8 mouse cellular contexts compared by ENCODE assay signal in genomic region chr4:97775059-97775458, GRCm38 (mm10). TPM values are rescaled to one million over a fixed set of nuclear protein-coding genes. Genes with fewer than 3 reads are reported as not detected.
A peak's percentile ranks its signal among the peaks of the same experiment; 100 is the strongest.
DNase-seq lines count a peak whose midpoint lies in the region; ATAC-seq and TF ChIP-seq lines count a peak whose summit lies in the region.

No protein-coding gene starts in this region.

- no peak overlapping the region for H3K4me3 ChIP-seq in thymus, adult 2 months (ENCODE audit: control insufficient read depth, insufficient read depth, low read length)
- peak overlapping the region; percentile 91 for H3K4me3 ChIP-seq in embryonic facial prominence, embryonic 14.5 days (ENCODE audit: low read depth, low read length)
- H3K4me3 ChIP-seq in heart, embryonic 13.5 days, result peak overlapping the region; percentile 97
- peak overlapping the region; percentile 21 for H3K4me3 ChIP-seq in kidney, embryonic 16.5 days (ENCODE audit: low read length)
- peak overlapping the region; percentile 96 for H3K4me3 ChIP-seq in lung, embryonic 14.5 days (ENCODE audit: low read depth, low read length)

- TF ChIP-seq POLR2A in thymus, adult 2 months (IDR thresholded peaks at IDR 0.05; ENCODE audit: control insufficient read depth, extremely low read depth, insufficient read depth, low read length, poor library complexity), result no peak

- peaks cover 14% of the 10 kb centered on the region for H3K27me3 ChIP-seq in thymus, adult 2 months (ENCODE audit: control insufficient read depth, insufficient read depth, low read length)
- H3K27me3 ChIP-seq in embryonic facial prominence, embryonic 14.5 days (replicated peaks; ENCODE audit: control insufficient read depth, insufficient read depth, low read length), result no peaks in the 10 kb centered on the region
- no peaks in the 10 kb centered on the region for H3K27me3 ChIP-seq in heart, embryonic 13.5 days (replicated peaks)
- peaks cover 19% of the 10 kb centered on the region for H3K27me3 ChIP-seq in kidney, embryonic 16.5 days (ENCODE audit: insufficient read depth, low read length)
- H3K27me3 ChIP-seq in lung, embryonic 14.5 days (ENCODE audit: insufficient read depth, low read length), result no peaks in the 10 kb centered on the region

- H3K4me2 ChIP-seq in embryonic facial prominence, embryonic 14.5 days (ENCODE audit: low read depth, low read length), result peak overlapping the region; percentile 67
- peak overlapping the region; percentile 78 for H3K4me2 ChIP-seq in heart, embryonic 13.5 days
- peak overlapping the region; percentile 85 for H3K4me2 ChIP-seq in kidney, embryonic 16.5 days (replicated peaks; ENCODE audit: low read depth, low read length)
- peak overlapping the region; percentile 91 for H3K4me2 ChIP-seq in lung, embryonic 14.5 days

- H3K9me3 ChIP-seq in embryonic facial prominence, embryonic 14.5 days (ENCODE audit: control insufficient read depth, low read length), result no peaks in the 10 kb centered on the region
- H3K9me3 ChIP-seq in heart, embryonic 13.5 days, result no peaks in the 10 kb centered on the region
- H3K9me3 ChIP-seq in kidney, embryonic 16.5 days (ENCODE audit: low read length), result no peaks in the 10 kb centered on the region
- H3K9me3 ChIP-seq in lung, embryonic 14.5 days (ENCODE audit: low read depth, low read length), result no peaks in the 10 kb centered on the region

- H3K9ac ChIP-seq in embryonic facial prominence, embryonic 14.5 days (ENCODE audit: low read depth, low read length), result peak overlapping the region; percentile 100
- H3K9ac ChIP-seq in heart, embryonic 13.5 days, result peak overlapping the region; percentile 100
- H3K9ac ChIP-seq in kidney, embryonic 16.5 days (replicated peaks; ENCODE audit: low read length), result peak overlapping the region; percentile 6
- H3K9ac ChIP-seq in lung, embryonic 14.5 days, result peak overlapping the region; percentile 99

- 4% methylated on average over 13 of the region's 13 CpGs for whole genome bisulfite sequencing in thymus, adult 2 months
- WGBS in embryonic facial prominence, embryonic 14.5 days, result 0% methylated on average over 13 of the region's 13 CpGs
- WGBS in heart, embryonic 13.5 days, result 1% methylated on average over 13 of the region's 13 CpGs
- under 1% methylated on average over 13 of the region's 13 CpGs for WGBS in kidney, embryonic 16.5 days
- 0% methylated on average over 13 of the region's 13 CpGs for WGBS in lung, embryonic 14.5 days

- peaks cover 16% of the 10 kb centered on the region for H3K4me1 ChIP-seq in thymus, adult 2 months (replicated peaks; ENCODE audit: control insufficient read depth, insufficient read depth, low read length)
- peaks cover 15% of the 10 kb centered on the region for H3K4me1 ChIP-seq in embryonic facial prominence, embryonic 14.5 days (ENCODE audit: control insufficient read depth, insufficient read depth, low read length)
- peaks cover 33% of the 10 kb centered on the region for H3K4me1 ChIP-seq in heart, embryonic 13.5 days
- H3K4me1 ChIP-seq in kidney, embryonic 16.5 days (ENCODE audit: insufficient read depth, low read length), result peaks cover 29% of the 10 kb centered on the region
- H3K4me1 ChIP-seq in lung, embryonic 14.5 days (ENCODE audit: insufficient read depth), result peaks cover 10% of the 10 kb centered on the region

- peak; percentile 23 for ATAC-seq in embryonic facial prominence, embryonic 14.5 days (ENCODE audit: low read depth)
- no peak for ATAC-seq in heart, embryonic 13.5 days (ENCODE audit: extremely low read depth, insufficient number of reproducible peaks, low FRiP score, low TSS enrichment)
- ATAC-seq in kidney, embryonic 16.5 days (ENCODE audit: low FRiP score, low TSS enrichment), result no peak
- ATAC-seq in lung, embryonic 14.5 days (ENCODE audit: insufficient read depth), result peak; percentile 43; the same call in 1 of the 2 replicates

- TF ChIP-seq CTCF in thymus, adult 2 months (IDR thresholded peaks at IDR 0.05; ENCODE audit: borderline replicate concordance, control insufficient read depth, extremely low read depth, insufficient read depth, low read length, poor library complexity), result no peak
- TF ChIP-seq CTCF in lung, embryonic 14.5 days (IDR thresholded peaks at IDR 0.05; ENCODE audit: low read depth), result peak; percentile 40

- DNase-seq in thymus, adult 2 months, result peak; percentile 24
- DNase-seq in thymus, postnatal 10 days (ENCODE audit: low spot score in 2 of 2), result no peak
- peak; percentile 96 for DNase-seq in embryonic facial prominence, embryonic 14.5 days (ENCODE audit: low spot score)
- DNase-seq in lung, embryonic 14.5 days, result peak; percentile 93
- peak; percentile 91 for DNase-seq in ovary, adult 18-20 months (ENCODE audit: low spot score)
- peak; percentile 67 for DNase-seq in yolk sac, embryonic 10.5 days (ENCODE audit: low spot score)

- H3K36me3 ChIP-seq in thymus, adult 2 months (ENCODE audit: control insufficient read depth, insufficient read depth, low read length), result no peaks in the 10 kb centered on the region
- H3K36me3 ChIP-seq in embryonic facial prominence, embryonic 14.5 days (ENCODE audit: control insufficient read depth, insufficient read depth, low read length), result no peaks in the 10 kb centered on the region
- H3K36me3 ChIP-seq in heart, embryonic 13.5 days, result no peaks in the 10 kb centered on the region
- no peaks in the 10 kb centered on the region for H3K36me3 ChIP-seq in kidney, embryonic 16.5 days (ENCODE audit: insufficient read depth, low read length)
- no peaks in the 10 kb centered on the region for H3K36me3 ChIP-seq in lung, embryonic 14.5 days (ENCODE audit: insufficient read depth)

- H3K27ac ChIP-seq in thymus, adult 2 months (ENCODE audit: control insufficient read depth, insufficient read depth, low read length), result no peak overlapping the region
- peak overlapping the region; percentile 98 for H3K27ac ChIP-seq in embryonic facial prominence, embryonic 14.5 days (replicated peaks; ENCODE audit: low read depth, low read length)
- peak overlapping the region; percentile 95 for H3K27ac ChIP-seq in heart, embryonic 13.5 days (replicated peaks)
- H3K27ac ChIP-seq in kidney, embryonic 16.5 days (ENCODE audit: low read length), result peak overlapping the region; percentile 64
- H3K27ac ChIP-seq in lung, embryonic 14.5 days (ENCODE audit: low read depth), result peak overlapping the region; percentile 98

RNA-seq across cellular contexts. Expression of gene Nfia, which starts 2.5 kb away (rescaled TPM):
- 26.4 and 33.6 TPM in 2 replicates for polyA plus RNA-seq in thymus, adult 2 months (2012; rRNA removed)
- polyA plus RNA-seq in embryonic facial prominence, embryonic 14.5 days (2014; fragmentation: Nextera tagmentation; extraction: Ambion mirVana), result 61.7 and 62.6 TPM in 2 replicates
- polyA plus RNA-seq in heart, embryonic 13.5 days (2015; fragmentation: Nextera tagmentation; extraction: Ambion mirVana), result 31.1 and 32.3 TPM in 2 replicates
- 19.9 and 25.0 TPM in 2 replicates for polyA plus RNA-seq in kidney, embryonic 16.5 days (2015; fragmentation: Nextera tagmentation; extraction: Ambion mirVana)
- 48.2 and 53.5 TPM in 2 replicates for polyA plus RNA-seq in lung, embryonic 14.5 days (2014; fragmentation: Nextera tagmentation; extraction: Ambion mirVana)

RNA-seq across cellular contexts. Expression of gene E130114P18Rik, which starts 2.8 kb away (rescaled TPM):
- 0.09 TPM in 1 of 2 replicates, not detected in the other for polyA plus RNA-seq in thymus, adult 2 months (2012; rRNA removed)
- polyA plus RNA-seq in embryonic facial prominence, embryonic 14.5 days (2014; fragmentation: Nextera tagmentation; extraction: Ambion mirVana), result 4.1 and 4.4 TPM in 2 replicates
- 0.48 and 0.55 TPM in 2 replicates for polyA plus RNA-seq in heart, embryonic 13.5 days (2015; fragmentation: Nextera tagmentation; extraction: Ambion mirVana)
- polyA plus RNA-seq in kidney, embryonic 16.5 days (2015; fragmentation: Nextera tagmentation; extraction: Ambion mirVana), result 0.54 and 0.58 TPM in 2 replicates
- polyA plus RNA-seq in lung, embryonic 14.5 days (2014; fragmentation: Nextera tagmentation; extraction: Ambion mirVana), result 0.84 and 0.85 TPM in 2 replicates

Comparison
In these comparisons a context has a peak if more than half of its experiments do, and no peak if none do; other contexts are left out.
1. DNase-seq: peak in thymus, adult 2 months (single experiment), embryonic facial prominence, embryonic 14.5 days (single experiment), lung, embryonic 14.5 days (single experiment), ovary, adult 18-20 months (single experiment) and yolk sac, embryonic 10.5 days (single experiment); none in thymus, postnatal 10 days (0 of 2).
2. ATAC-seq: peak in embryonic facial prominence, embryonic 14.5 days (single experiment) and lung, embryonic 14.5 days (single experiment); none in heart, embryonic 13.5 days (single experiment) and kidney, embryonic 16.5 days (single experiment).
3. H3K9ac ChIP-seq: peak in every context shown above with its lines; median percentile 100 in embryonic facial prominence, embryonic 14.5 days; 100 in heart, embryonic 13.5 days; 99 in lung, embryonic 14.5 days; 6 in kidney, embryonic 16.5 days.
4. Peak in every context shown above with its lines, with median percentiles within 50 percentile points of each other: H3K4me2 ChIP-seq.